Mouse (Mus musculus): ENCODE measurements around the gene E130114P18Rik. TPM values are rescaled to one million over a fixed set of nuclear protein-coding genes. Genes with fewer than 3 reads are reported as not detected.

The E130114P18Rik gene
- polyA plus RNA-seq (2012), result not detected in 2 replicates

GRCm38 (mm10) chr4:97777706-97778176 lies at the start of gene E130114P18Rik:
E130114P18Rik (minus strand) TSS chr4:97778078.
- H3K27me3 ChIP-seq (ENCODE audit: control insufficient read depth), result peaks cover 77% of the 10 kb centered on the region
- TF ChIP-seq GATA1 (IDR thresholded peaks at IDR 0.05; ENCODE audit: low read length), result no peak
- TF ChIP-seq TAL1 (IDR thresholded peaks at IDR 0.05; ENCODE audit: low read length), result no peak
- peaks cover 3% of the 10 kb centered on the region for H3K4me1 ChIP-seq (ENCODE audit: control insufficient read depth)
- no peaks in the 10 kb centered on the region for H3K36me3 ChIP-seq (ENCODE audit: control insufficient read depth)
- no peaks in the 10 kb centered on the region; the same call in 1 of the 2 replicates for H3K9me3 ChIP-seq (ENCODE audit: control insufficient read depth, low read length)
- H3K4me3 ChIP-seq (replicated peaks), result peak within 1 kb of the TSS; percentile 67

- no peaks in the 10 kb centered on the region for H3K27me3 ChIP-seq (ENCODE audit: control insufficient read depth)
- H3K4me3 ChIP-seq (replicated peaks), result no peak overlapping the region
- no peaks in the 10 kb centered on the region for H3K36me3 ChIP-seq (ENCODE audit: control insufficient read depth)
- H3K4me1 ChIP-seq (ENCODE audit: control insufficient read depth), result peaks cover 13% of the 10 kb centered on the region; the same call in 1 of the 2 replicates
- TF ChIP-seq TAL1 (IDR thresholded peaks at IDR 0.05; ENCODE audit: low read length), result no peak
- TF ChIP-seq GATA1 (IDR thresholded peaks at IDR 0.05; ENCODE audit: low read length), result no peak
- no peaks in the 10 kb centered on the region for H3K9me3 ChIP-seq (ENCODE audit: control insufficient read depth, low read length)
These were observed 49.2 kb upstream of the E130114P18Rik start for GRCm38 (mm10) chr4:97827115-97827514.

GRCm38 (mm10) chr4:97825841-97826240 lies 48.0 kb upstream of the E130114P18Rik start:
- Histone ChIP-seq H3K27me3 (ENCODE audit: control insufficient read depth) (no peaks in the 10 kb centered on the region), H3K9me3 (ENCODE audit: control insufficient read depth, low read length) (no peaks in the 10 kb centered on the region), H3K36me3 (ENCODE audit: control insufficient read depth) (no peaks in the 10 kb centered on the region), H3K4me1 (ENCODE audit: control insufficient read depth) (peaks cover 9% of the 10 kb centered on the region; the same call in 1 of the 2 replicates), H3K4me3 (replicated peaks) (no peak overlapping the region)
- TF ChIP-seq TAL1 (IDR thresholded peaks at IDR 0.05; ENCODE audit: low read length) (no peak), GATA1 (IDR thresholded peaks at IDR 0.05; ENCODE audit: low read length) (no peak)

- TF ChIP-seq TAL1 (IDR thresholded peaks at IDR 0.05; ENCODE audit: low read length) (no peak), GATA1 (IDR thresholded peaks at IDR 0.05; ENCODE audit: low read length) (no peak)
- Histone ChIP-seq H3K27me3 (ENCODE audit: control insufficient read depth) (no peaks in the 10 kb centered on the region), H3K9me3 (ENCODE audit: control insufficient read depth, low read length) (no peaks in the 10 kb centered on the region), H3K36me3 (ENCODE audit: control insufficient read depth) (no peaks in the 10 kb centered on the region), H3K4me3 (replicated peaks) (no peak overlapping the region), H3K4me1 (ENCODE audit: control insufficient read depth) (peaks cover 7% of the 10 kb centered on the region; the same call in 1 of the 2 replicates)
These were observed 47.6 kb upstream of the E130114P18Rik start for GRCm38 (mm10) chr4:97825432-97825831.

- Histone ChIP-seq H3K36me3 (ENCODE audit: control insufficient read depth) (no peaks in the 10 kb centered on the region), H3K9me3 (ENCODE audit: control insufficient read depth, low read length) (no peaks in the 10 kb centered on the region), H3K4me3 (replicated peaks) (no peak overlapping the region), H3K4me1 (ENCODE audit: control insufficient read depth) (peaks cover 2% of the 10 kb centered on the region; the same call in 1 of the 2 replicates), H3K27me3 (ENCODE audit: control insufficient read depth) (no peaks in the 10 kb centered on the region)
- no peak for TF ChIP-seq TAL1 (IDR thresholded peaks at IDR 0.05; ENCODE audit: low read length)
- no peak for TF ChIP-seq GATA1 (IDR thresholded peaks at IDR 0.05; ENCODE audit: low read length)
These were observed 46.6 kb upstream of the E130114P18Rik start for GRCm38 (mm10) chr4:97824451-97824850.

GRCm38 (mm10) chr4:97823512-97823911 lies 45.6 kb upstream of the E130114P18Rik start:
- Histone ChIP-seq H3K4me1 (ENCODE audit: control insufficient read depth) (no peaks in the 10 kb centered on the region), H3K36me3 (ENCODE audit: control insufficient read depth) (no peaks in the 10 kb centered on the region), H3K27me3 (ENCODE audit: control insufficient read depth) (no peaks in the 10 kb centered on the region), H3K9me3 (ENCODE audit: control insufficient read depth, low read length) (no peaks in the 10 kb centered on the region), H3K4me3 (replicated peaks) (no peak overlapping the region)
- TF ChIP-seq TAL1 (IDR thresholded peaks at IDR 0.05; ENCODE audit: low read length) (no peak), GATA1 (IDR thresholded peaks at IDR 0.05; ENCODE audit: low read length) (no peak)

GRCm38 (mm10) chr4:97821556-97822251 lies 43.8 kb upstream of the E130114P18Rik start:
- Histone ChIP-seq H3K27me3 (ENCODE audit: control insufficient read depth) (no peaks in the 10 kb centered on the region), H3K9me3 (ENCODE audit: control insufficient read depth, low read length) (no peaks in the 10 kb centered on the region), H3K36me3 (ENCODE audit: control insufficient read depth) (no peaks in the 10 kb centered on the region), H3K4me3 (replicated peaks) (no peak overlapping the region), H3K4me1 (ENCODE audit: control insufficient read depth) (no peaks in the 10 kb centered on the region)
- no peak for TF ChIP-seq GATA1 (IDR thresholded peaks at IDR 0.05; ENCODE audit: low read length)
- TF ChIP-seq TAL1 (IDR thresholded peaks at IDR 0.05; ENCODE audit: low read length), result no peak

- Histone ChIP-seq H3K36me3 (ENCODE audit: control insufficient read depth) (no peaks in the 10 kb centered on the region), H3K9me3 (ENCODE audit: control insufficient read depth, low read length) (no peaks in the 10 kb centered on the region), H3K27me3 (ENCODE audit: control insufficient read depth) (no peaks in the 10 kb centered on the region), H3K4me1 (ENCODE audit: control insufficient read depth) (no peaks in the 10 kb centered on the region), H3K4me3 (replicated peaks) (no peak overlapping the region)
- TF ChIP-seq GATA1 (IDR thresholded peaks at IDR 0.05; ENCODE audit: low read length) (no peak), TAL1 (IDR thresholded peaks at IDR 0.05; ENCODE audit: low read length) (no peak)
These were observed 42.8 kb upstream of the E130114P18Rik start for GRCm38 (mm10) chr4:97820474-97821259.

DNA sequence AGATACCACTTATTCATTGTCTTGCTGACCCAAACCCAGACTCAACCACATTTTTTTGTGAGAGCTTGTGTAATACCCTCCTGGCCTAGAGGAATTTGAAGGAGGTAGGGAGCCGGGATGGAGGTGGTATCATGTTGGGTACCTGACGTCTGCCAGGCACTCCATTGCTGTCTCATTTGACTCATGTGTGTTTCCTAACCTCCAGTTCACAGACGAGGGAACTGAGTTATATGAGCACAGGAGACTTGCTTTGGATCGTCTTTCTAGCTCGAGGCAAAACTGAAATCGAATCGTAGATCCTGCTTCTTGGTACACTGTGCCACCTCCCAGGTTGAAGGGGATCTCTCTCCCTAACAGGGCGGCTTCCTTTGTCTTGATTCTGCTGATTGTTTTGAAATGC lies 41.2 kb upstream of the E130114P18Rik start:
- Histone ChIP-seq H3K36me3 (ENCODE audit: control insufficient read depth) (no peaks in the 10 kb centered on the region), H3K4me1 (ENCODE audit: control insufficient read depth) (no peaks in the 10 kb centered on the region), H3K9me3 (ENCODE audit: control insufficient read depth, low read length) (no peaks in the 10 kb centered on the region), H3K4me3 (replicated peaks) (no peak overlapping the region), H3K27me3 (ENCODE audit: control insufficient read depth) (no peaks in the 10 kb centered on the region)
- TF ChIP-seq TAL1 (IDR thresholded peaks at IDR 0.05; ENCODE audit: low read length) (no peak), GATA1 (IDR thresholded peaks at IDR 0.05; ENCODE audit: low read length) (no peak)

Measured in erythroblast, embryonic 14.5 days (primary cell).